In the genomic region with DNA sequence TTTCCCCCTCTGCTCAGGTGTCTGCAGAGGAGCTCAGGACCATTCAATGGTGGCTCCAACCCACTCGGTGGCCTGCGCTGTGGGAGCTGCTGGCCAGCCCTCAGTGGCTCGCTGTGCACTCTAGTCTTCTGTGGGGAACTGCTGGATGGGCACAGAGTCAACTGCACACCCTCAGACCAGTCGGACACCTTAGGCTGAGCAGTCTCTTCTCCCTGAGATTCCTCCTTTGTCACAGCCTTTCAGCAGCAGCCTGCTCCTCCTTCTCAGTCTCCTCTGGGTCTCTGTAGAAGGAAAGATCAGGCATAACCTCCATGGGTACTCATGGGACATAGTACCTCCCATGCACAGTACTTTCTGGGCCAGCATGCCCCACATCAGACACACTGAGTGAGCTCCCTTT, we compare ENCODE assay signal across 25 mouse cellular contexts.
"Had no signal": no experiment of that assay in that cellular context is flagged by ENCODE, and none has a peak within 500 bp of the region (broad histone marks: within the 10 kb centered on the region; RNA-seq: fewer than 3 reads in every experiment).

No protein-coding gene starts in this region.

- H3K27ac ChIP-seq: embryonic facial prominence, embryonic 10.5 days; embryonic facial prominence, embryonic 12.5 days; embryonic facial prominence, embryonic 13.5 days; embryonic facial prominence, embryonic 15.5 days; forebrain, embryonic 10.5 days; forebrain, embryonic 12.5 days; forebrain, embryonic 13.5 days; forebrain, embryonic 15.5 days; gastrocnemius, adult 2 months had no signal

- H3K36me3 ChIP-seq: embryonic facial prominence, embryonic 10.5 days; embryonic facial prominence, embryonic 12.5 days; embryonic facial prominence, embryonic 13.5 days; embryonic facial prominence, embryonic 15.5 days; forebrain, embryonic 10.5 days; forebrain, embryonic 12.5 days; forebrain, embryonic 15.5 days had no signal

- H3K4me1 ChIP-seq: forebrain, embryonic 12.5 days; forebrain, embryonic 13.5 days; forebrain, embryonic 15.5 days had no signal

- H3K4me3 ChIP-seq: embryonic facial prominence, embryonic 10.5 days; embryonic facial prominence, embryonic 12.5 days; embryonic facial prominence, embryonic 13.5 days; embryonic facial prominence, embryonic 15.5 days; erythroblast, embryonic 14.5 days; forebrain, embryonic 10.5 days; forebrain, embryonic 12.5 days; forebrain, embryonic 13.5 days; forebrain, embryonic 15.5 days; gastrocnemius, adult 2 months had no signal

- H3K9me3 ChIP-seq: embryonic facial prominence, embryonic 10.5 days; embryonic facial prominence, embryonic 12.5 days; embryonic facial prominence, embryonic 13.5 days; embryonic facial prominence, embryonic 15.5 days; forebrain, embryonic 10.5 days; forebrain, embryonic 12.5 days; forebrain, embryonic 13.5 days; forebrain, embryonic 15.5 days had no signal

- H3K9ac ChIP-seq: embryonic facial prominence, embryonic 12.5 days; embryonic facial prominence, embryonic 13.5 days; embryonic facial prominence, embryonic 15.5 days; forebrain, embryonic 12.5 days; forebrain, embryonic 13.5 days; forebrain, embryonic 15.5 days; forebrain, postnatal 0 days had no signal

- H3K27me3 ChIP-seq: embryonic facial prominence, embryonic 12.5 days; embryonic facial prominence, embryonic 13.5 days; embryonic facial prominence, embryonic 15.5 days; forebrain, embryonic 12.5 days; forebrain, embryonic 13.5 days; forebrain, embryonic 15.5 days had no signal

- DNase-seq: cerebellum, adult 2 months; cerebellum, adult 8-10 months; cerebellum, adult 9-10 months; cerebellum, adult 9-11 months; cerebellum, postnatal 10 days; cerebellum, postnatal 14 days; cerebellum, postnatal 25 days; cerebellum, postnatal 36 days; embryo, embryonic 11 days; forebrain, postnatal 0 days; gastrocnemius, adult 2 months; gastrocnemius, postnatal 10 days; gastrocnemius, postnatal 14 days; gastrocnemius, postnatal 25 days; gastrocnemius, postnatal 36 days; heart, adult 18-20 months had no signal
